Mouse (Mus musculus) forebrain, postnatal 0 days (tissue): Measurements from ENCODE around the gene Midn. TPM values are rescaled to one million over a fixed set of nuclear protein-coding genes. Genes with fewer than 3 reads are reported as not detected.

Experiments used
- ATAC-seq: fragments of 200-750 bp; cut with Nextera tagmentation; 2 replicates; pipeline ENCODE4 v1.8.0; 2017; ENCODE audit warnings: mild to moderate bottlenecking, moderate library complexity
- DNase-seq: peaks from one replicate; pipeline ENCODE4 v3.0.0-alpha.2; 2015
- H3K27ac ChIP-seq: fragments of 300-500 bp; sonication (generic); 2 replicates; pipeline ENCODE4 v1.5.1; 2014; ENCODE audit warnings: low read depth, mild to moderate bottlenecking, antibody characterized with exemption, low read length, moderate library complexity, mixed read lengths
- H3K27me3 ChIP-seq: fragments of 300-500 bp; sonication (generic); 2 replicates; pipeline ENCODE4 v1.6.1; 2014; ENCODE audit warnings: mild to moderate bottlenecking, low read length, mixed read lengths; ENCODE audit not compliant: insufficient read depth
- H3K36me3 ChIP-seq: fragments of 300-500 bp; sonication (generic); 2 replicates; pipeline ENCODE4 v1.6.1; 2014; ENCODE audit warnings: mild to moderate bottlenecking, moderate library complexity; ENCODE audit not compliant: insufficient read depth
- H3K4me1 ChIP-seq: fragments of 300-500 bp; sonication (generic); 2 replicates; pipeline ENCODE4 v1.6.1; 2014; ENCODE audit warnings: antibody characterized with exemption; ENCODE audit not compliant: insufficient read depth
- H3K4me2 ChIP-seq: fragments of 300-500 bp; sonication (generic); 2 replicates; pipeline ENCODE4 v1.6.1; 2014; ENCODE audit warnings: low read depth, mild to moderate bottlenecking, moderate library complexity
- H3K4me3 ChIP-seq: fragments of 300-500 bp; sonication (generic); 2 replicates; pipeline ENCODE4 v1.5.1; 2014; ENCODE audit warnings: low read depth, low read length, mixed read lengths
- H3K9ac ChIP-seq: fragments of 300-500 bp; sonication (generic); 2 replicates; pipeline ENCODE4 v1.6.1; 2014; ENCODE audit warnings: mild to moderate bottlenecking
- H3K9me3 ChIP-seq: fragments of 300-500 bp; sonication (generic); 2 replicates; pipeline ENCODE4 v1.6.1; 2016; ENCODE audit warnings: low read length
- CTCF ChIP-seq: sonication (generic); IDR thresholded peaks from 2 replicates; pipeline ENCODE4 v1.5.1; 2016; ENCODE audit warnings: antibody characterized with exemption, control low read depth, low read depth
- WGBS: fragments of 180-500 bp; shearing (Covaris S2); extraction: QIAGEN DNeasy Blood & Tissue Kit; methylation state at CpG from one replicate; pipeline ENCODE4 v1.1.7; 2014; 5-methylcytosine and 5-hydroxymethylcytosine counted together
- polyA plus RNA-seq: library from polyadenylated mRNA; unstranded; fragments of >200 nt; fragmentation: Nextera tagmentation; extraction: Ambion mirVana; gene quantifications from 2 replicates; pipeline ENCODE4 v1.2.1, GENCODE M21; 2015
- total RNA-seq: library from RNA; depleted of rRNA; stranded (reverse); fragments of >200 nt; gene quantifications from 2 replicates; pipeline ENCODE4 v1.2.3, GENCODE M21; 2014

Midn gene
- total and polyA plus RNA-seq, 2 experiments from 2014 or later, result 19.3 to 120 TPM

GRCm38 (mm10) chr10:80144864-80145838, 2.9 kb upstream of the Midn start:
- Histone ChIP-seq H3K9me3 (no peaks in the 10 kb centered on the region), H3K27me3 (no peaks in the 10 kb centered on the region), H3K4me1 (peaks cover 5% of the 10 kb centered on the region; the same call in 1 of the 2 replicates), H3K4me3 (no peak overlapping the region), H3K27ac (peak overlapping the region; percentile 6; the same call in 1 of the 2 replicates), H3K36me3 (peaks cover 18% of the 10 kb centered on the region), H3K9ac (no peak overlapping the region), H3K4me2 (no peak overlapping the region)
- TF ChIP-seq CTCF, result peak; percentile 87
- 73% methylated on average over 20 of the region's 20 CpGs for WGBS
- DNase-seq (peak; percentile 76), ATAC-seq (no peak)

GRCm38 (mm10) chr10:80145896-80146295, 2.2 kb upstream of the Midn start:
- WGBS, result 74% methylated on average over 6 of the region's 6 CpGs
- no peak for TF ChIP-seq CTCF
- H3K4me3 ChIP-seq, result no peak overlapping the region
- no peak for DNase-seq
- H3K9me3 ChIP-seq, result no peaks in the 10 kb centered on the region
- no peaks in the 10 kb centered on the region for H3K27me3 ChIP-seq
- H3K27ac ChIP-seq, result peak overlapping the region; percentile 6; the same call in 1 of the 2 replicates
- no peak overlapping the region for H3K9ac ChIP-seq
- H3K4me1 ChIP-seq, result peaks cover 5% of the 10 kb centered on the region; the same call in 1 of the 2 replicates
- H3K4me2 ChIP-seq, result no peak overlapping the region
- peaks cover 18% of the 10 kb centered on the region for H3K36me3 ChIP-seq
- ATAC-seq, result no peak

GRCm38 (mm10) chr10:80146568-80147011, 1.5 kb upstream of the Midn start:
- H3K9me3 ChIP-seq, result no peaks in the 10 kb centered on the region
- no peaks in the 10 kb centered on the region for H3K27me3 ChIP-seq
- no peak overlapping the region for H3K9ac ChIP-seq
- peaks cover 18% of the 10 kb centered on the region for H3K36me3 ChIP-seq
- H3K4me2 ChIP-seq, result no peak overlapping the region
- no peak for ATAC-seq
- no peak for TF ChIP-seq CTCF
- H3K27ac ChIP-seq, result no peak overlapping the region
- peaks cover 6% of the 10 kb centered on the region; the same call in 1 of the 2 replicates for H3K4me1 ChIP-seq
- DNase-seq, result no peak
- no peak overlapping the region for H3K4me3 ChIP-seq
- 85% methylated on average over 4 of the region's 4 CpGs for WGBS

- Histone ChIP-seq H3K4me3 (no peak overlapping the region), H3K27me3 (no peaks in the 10 kb centered on the region), H3K4me1 (peaks cover 13% of the 10 kb centered on the region; the same call in 1 of the 2 replicates), H3K9me3 (no peaks in the 10 kb centered on the region), H3K27ac (peak overlapping the region; percentile 100; the same call in 1 of the 2 replicates), H3K9ac (peak overlapping the region; percentile 99; the same call in 1 of the 2 replicates), H3K36me3 (peaks cover 18% of the 10 kb centered on the region), H3K4me2 (peak overlapping the region; percentile 95)
- no peak for DNase-seq
- no peak for TF ChIP-seq CTCF
- WGBS, result 67% methylated on average over 5 of the region's 5 CpGs
- ATAC-seq, result no peak
Measured at GRCm38 (mm10) chr10:80147146-80147718, 840 bp upstream of the Midn start.

GRCm38 (mm10) chr10:80148610-80149290, 678 bp downstream of the Midn start:
- Histone ChIP-seq H3K4me2 (peak overlapping the region; percentile 95), H3K27me3 (no peaks in the 10 kb centered on the region), H3K27ac (peak overlapping the region; percentile 100), H3K4me1 (peaks cover 18% of the 10 kb centered on the region), H3K9ac (peak overlapping the region; percentile 99), H3K9me3 (no peaks in the 10 kb centered on the region), H3K36me3 (peaks cover 25% of the 10 kb centered on the region), H3K4me3 (peak overlapping the region; percentile 98)
- ATAC-seq (peak; percentile 62), DNase-seq (peak; percentile 97)
- TF ChIP-seq CTCF, result peak; percentile 75
- WGBS, result 2% methylated on average over 55 of the region's 57 CpGs

DNA sequence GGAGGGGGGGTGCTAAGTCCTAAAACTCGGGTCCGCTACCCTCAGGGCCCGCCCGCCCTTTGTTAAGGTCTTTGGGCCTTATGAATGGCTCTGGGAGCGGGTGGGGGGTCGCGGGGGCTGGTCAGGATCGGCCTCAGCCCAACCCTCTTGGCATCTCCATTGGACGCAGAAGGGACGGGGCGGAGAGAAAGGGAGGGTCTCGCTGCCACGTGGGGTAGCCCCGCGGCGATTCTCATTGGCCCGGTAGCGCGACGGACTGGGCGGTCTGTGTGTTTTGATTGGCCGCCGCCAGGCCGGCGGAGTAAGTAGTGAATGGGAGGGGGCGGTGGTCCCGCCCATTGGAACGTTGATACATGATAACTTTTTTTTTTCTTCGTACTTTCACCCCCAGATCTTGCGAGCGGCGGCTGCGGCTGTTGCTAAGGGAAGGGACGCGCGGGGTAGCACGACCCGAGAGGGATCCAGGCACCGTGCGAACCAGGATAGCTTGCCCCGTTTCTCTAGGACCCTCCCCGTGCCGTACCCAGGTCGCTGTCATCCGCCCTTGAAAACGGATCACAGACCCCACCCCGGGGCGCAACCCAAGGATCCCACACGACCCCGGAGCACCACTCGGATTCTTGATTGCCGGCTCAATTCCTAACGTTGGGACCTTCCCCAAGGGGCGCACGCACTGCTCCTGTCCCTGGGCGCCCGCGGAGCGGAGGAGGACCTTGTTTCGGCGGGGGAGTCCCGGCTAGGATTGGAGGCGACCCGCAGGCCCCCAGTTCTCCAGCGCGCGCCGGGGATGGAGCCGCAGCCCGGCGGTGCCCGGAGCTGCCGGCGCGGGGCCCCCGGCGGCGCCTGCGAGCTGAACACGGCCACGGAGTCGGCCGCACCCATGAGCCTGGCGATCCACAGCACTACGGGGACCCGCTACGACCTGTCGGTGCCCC, 1.5 kb downstream of the Midn start:
- Histone ChIP-seq H3K4me2 (peak overlapping the region; percentile 95), H3K9me3 (no peaks in the 10 kb centered on the region), H3K9ac (peak overlapping the region; percentile 100), H3K4me1 (peaks cover 18% of the 10 kb centered on the region), H3K36me3 (peaks cover 27% of the 10 kb centered on the region), H3K4me3 (peak overlapping the region; percentile 98), H3K27ac (peak overlapping the region; percentile 100), H3K27me3 (no peaks in the 10 kb centered on the region)
- peak; percentile 99 for DNase-seq
- ATAC-seq, result peak; percentile 84
- WGBS, result 2% methylated on average over 88 of the region's 88 CpGs
- TF ChIP-seq CTCF, result no peak
